Mouse (Mus musculus) liver, adult 2 months (tissue): ENCODE measurements at regions not wholly inside any gene's neighbourhood (a gene's known extent, or its start where the extent isn't known, plus 50 kb on each side); places are given as distances from the start of the nearest gene placed in this dataset.
A peak's percentile ranks its signal among the peaks of the same experiment; 100 is the strongest.

Experiments
- DNase-seq: peaks from one replicate; pipeline ENCODE4 v3.0.0-alpha.2; 2011; ENCODE audit warnings: low read depth, low spot score; ENCODE audit errors: extremely low read depth
- H3K27ac ChIP-seq: fragments of 200-500 bp; replicated peaks from 2 replicates; pipeline ENCODE4 v1.5.1; 2012; ENCODE audit warnings: low read depth, mild to moderate bottlenecking, control low read depth, inconsistent platforms, low read length; ENCODE audit not compliant: insufficient read depth
- H3K27me3 ChIP-seq: fragments of 200-500 bp; 2 replicates; pipeline ENCODE4 v1.6.1; 2012; ENCODE audit warnings: mild to moderate bottlenecking, moderate library complexity, low read length, inconsistent platforms; ENCODE audit not compliant: control insufficient read depth, insufficient read depth
- H3K36me3 ChIP-seq: fragments of 200-500 bp; 2 replicates; pipeline ENCODE4 v1.6.1; 2012; ENCODE audit warnings: low read length, inconsistent platforms; ENCODE audit not compliant: control insufficient read depth, insufficient read depth
- H3K4me1 ChIP-seq: fragments of 200-500 bp; 2 replicates; pipeline ENCODE4 v1.6.1; 2011; ENCODE audit warnings: low read length; ENCODE audit not compliant: control insufficient read depth, insufficient read depth
- H3K4me3 ChIP-seq: fragments of 200-500 bp; 2 replicates; pipeline ENCODE4 v1.5.1; 2011; ENCODE audit warnings: low read depth, mild to moderate bottlenecking, control low read depth, low read length, moderate library complexity; ENCODE audit not compliant: insufficient read depth
- H3K79me2 ChIP-seq: fragments of 200-500 bp; 2 replicates; pipeline ENCODE4 v1.6.1; 2012; ENCODE audit warnings: inconsistent platforms, mild to moderate bottlenecking, low read length, moderate library complexity; ENCODE audit not compliant: control insufficient read depth, insufficient read depth
- H3K9ac ChIP-seq: fragments of 200-500 bp; 2 replicates; pipeline ENCODE4 v1.6.1; 2012; ENCODE audit warnings: low read depth, mild to moderate bottlenecking, control low read depth, inconsistent platforms, low read length
- CTCF ChIP-seq: fragments of 200-500 bp; IDR thresholded peaks from 2 replicates; pipeline ENCODE4 v1.5.1; 2011; ENCODE audit warnings: low read depth, low read length, control low read depth
- POLR2A ChIP-seq: fragments of 200-500 bp; IDR thresholded peaks from 2 replicates; pipeline ENCODE4 v1.6.1; 2011; ENCODE audit warnings: low read length, control low read depth; ENCODE audit not compliant: insufficient read depth; ENCODE audit errors: extremely low read depth
- WGBS: fragments of 180-500 bp; shearing (Covaris S2); methylation state at CpG from one replicate; pipeline ENCODE4 v1.1.7; 2018; 5-methylcytosine and 5-hydroxymethylcytosine counted together

DNA sequence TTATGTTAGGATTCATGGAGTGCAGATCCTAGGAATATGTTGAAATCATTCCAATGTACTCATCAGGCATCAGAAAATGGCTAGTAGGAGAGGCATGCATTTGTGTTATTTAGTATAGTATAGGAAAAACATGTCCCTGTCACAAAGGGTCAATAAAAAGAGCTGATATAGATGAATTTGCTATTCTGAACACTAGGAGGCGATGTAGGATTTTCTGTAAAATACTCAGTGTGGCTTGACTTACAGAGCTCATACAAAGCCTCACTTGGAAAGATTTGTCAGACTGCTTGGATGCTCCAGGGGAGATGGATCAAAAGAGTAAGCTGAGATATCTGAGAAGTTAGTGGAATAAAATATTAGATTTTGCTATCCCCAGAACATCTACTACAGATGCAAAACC, 107.6 kb upstream of the Try4 start:
- 56% methylated on average over 1 of the region's 1 CpGs for WGBS
- Histone ChIP-seq H3K4me1 (no peaks in the 10 kb centered on the region), H3K27me3 (no peaks in the 10 kb centered on the region), H3K36me3 (no peaks in the 10 kb centered on the region), H3K9ac (no peak overlapping the region), H3K27ac (no peak overlapping the region), H3K4me3 (no peak overlapping the region), H3K79me2 (no peaks in the 10 kb centered on the region)
- DNase-seq = peak; percentile 8
- no peak for TF ChIP-seq CTCF
- no peak for TF ChIP-seq POLR2A

DNA sequence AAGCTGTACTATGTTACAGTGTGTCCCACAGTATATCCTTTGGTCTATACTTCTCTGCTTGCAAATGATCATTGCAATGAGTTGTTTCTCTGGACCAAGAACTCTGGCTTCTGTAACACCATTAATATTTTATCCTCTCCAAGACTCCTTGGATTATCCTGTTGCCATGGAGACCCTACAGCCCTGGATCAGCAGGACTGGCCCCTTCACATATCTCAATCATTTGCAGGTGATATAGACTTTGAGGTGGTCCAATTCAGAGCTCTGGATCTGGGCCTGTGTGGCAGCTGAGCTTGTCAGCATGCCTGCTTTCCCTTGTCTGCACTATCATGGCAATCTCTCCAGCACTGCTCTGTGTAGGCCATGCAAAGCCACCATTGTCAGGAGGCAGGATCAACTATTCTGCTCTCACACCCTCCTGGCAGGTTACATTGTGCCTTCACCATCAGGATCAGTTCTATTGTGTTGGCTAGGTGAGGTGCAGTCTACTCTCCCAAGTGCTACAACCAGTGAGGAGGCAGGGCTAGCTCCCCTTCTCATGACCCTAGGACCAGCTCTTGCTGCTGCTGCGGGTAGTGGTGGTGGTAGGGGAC, 110.2 kb upstream of the Try4 start:
- H3K27me3 ChIP-seq = no peaks in the 10 kb centered on the region
- no peak overlapping the region for H3K4me3 ChIP-seq
- H3K79me2 ChIP-seq = no peaks in the 10 kb centered on the region

DNA sequence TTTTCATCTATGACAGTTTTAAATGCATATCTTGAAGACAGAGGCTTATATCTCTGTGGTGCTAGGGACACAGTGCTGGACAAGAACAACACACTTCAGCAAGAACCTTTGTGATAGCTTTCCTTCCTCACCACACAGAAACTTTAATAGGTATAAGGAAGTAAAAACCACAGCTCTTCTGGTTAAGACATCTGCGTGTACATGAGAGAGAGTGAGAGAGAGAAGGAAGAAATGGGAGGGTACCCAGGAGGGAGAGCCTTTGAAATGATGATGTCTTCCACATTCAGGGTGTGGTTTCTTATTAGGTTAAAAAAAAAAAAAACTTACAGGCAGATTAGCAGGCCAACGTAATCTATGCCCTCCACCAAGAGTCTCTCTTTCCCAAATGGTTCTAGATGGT, 113.2 kb upstream of the Try4 start:
- no peaks in the 10 kb centered on the region for H3K79me2 ChIP-seq
- no peaks in the 10 kb centered on the region for H3K4me1 ChIP-seq
- H3K36me3 ChIP-seq = no peaks in the 10 kb centered on the region
- DNase-seq = no peak
- no peaks in the 10 kb centered on the region for H3K27me3 ChIP-seq
- 61% methylated on average over 2 of the region's 2 CpGs for WGBS
- H3K27ac ChIP-seq = no peak overlapping the region
- no peak overlapping the region for H3K4me3 ChIP-seq
- TF ChIP-seq CTCF = no peak
- H3K9ac ChIP-seq = no peak overlapping the region

More for the DNA sequence above, 110.2 kb upstream of the Try4 start:
- H3K27ac ChIP-seq = no peak overlapping the region
- DNase-seq = no peak
- no peaks in the 10 kb centered on the region for H3K4me1 ChIP-seq
- TF ChIP-seq POLR2A = no peak
- TF ChIP-seq CTCF = no peak
- no peaks in the 10 kb centered on the region for H3K36me3 ChIP-seq
- 64% methylated on average over 1 of the region's 1 CpGs for whole genome bisulfite sequencing
- no peak overlapping the region for H3K9ac ChIP-seq

DNA sequence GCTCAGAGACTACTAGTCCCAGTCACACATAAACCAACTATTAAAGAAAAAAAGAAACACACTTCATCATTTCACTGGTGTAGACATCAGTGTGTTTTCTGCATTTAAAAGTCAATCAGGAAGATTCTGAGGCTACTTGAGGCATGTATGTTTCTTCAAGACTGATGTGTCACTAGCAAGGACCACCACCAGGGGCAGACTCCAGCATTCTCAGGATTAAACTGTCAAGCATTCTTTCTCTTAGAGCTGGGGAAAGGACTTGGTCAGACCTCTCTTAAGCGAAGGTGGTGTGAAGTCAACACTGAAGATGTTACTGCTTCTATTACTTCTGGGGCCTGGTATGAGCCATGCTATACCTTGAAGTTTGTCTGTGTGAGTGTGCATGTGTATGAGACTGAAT, 114.1 kb upstream of the Try4 start:
- 91% methylated on average over 1 of the region's 1 CpGs for WGBS

DNA sequence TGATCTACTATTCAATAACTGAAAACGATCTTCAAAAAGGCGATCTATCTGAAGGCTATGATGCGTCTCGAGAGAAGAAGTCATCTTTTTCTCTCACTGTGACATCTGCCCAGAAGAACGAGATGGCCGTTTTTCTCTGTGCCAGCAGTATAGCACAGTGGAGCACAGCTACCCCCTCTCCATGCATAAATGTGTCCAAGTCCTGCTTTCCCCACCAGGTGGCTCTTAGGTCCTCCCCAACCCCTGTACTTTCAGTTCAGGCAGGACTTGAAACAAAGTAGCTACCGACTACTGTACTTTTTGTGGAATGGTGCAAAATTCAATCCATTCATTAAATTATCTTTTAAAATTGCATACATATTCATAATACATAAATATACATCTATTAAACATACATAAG, 123.2 kb upstream of the Try4 start:
- no peak overlapping the region for H3K9ac ChIP-seq
- H3K27ac ChIP-seq = no peak overlapping the region
- TF ChIP-seq POLR2A (no peak), CTCF (no peak)
- H3K36me3 ChIP-seq = no peaks in the 10 kb centered on the region
- no peaks in the 10 kb centered on the region for H3K4me1 ChIP-seq
- DNase-seq = no peak
- H3K27me3 ChIP-seq = no peaks in the 10 kb centered on the region
- no peak overlapping the region for H3K4me3 ChIP-seq
- WGBS = 79% methylated on average over 7 of the region's 7 CpGs
- H3K79me2 ChIP-seq = no peaks in the 10 kb centered on the region

More for the DNA sequence above, 114.1 kb upstream of the Try4 start:
- no peak for TF ChIP-seq POLR2A
- no peak for TF ChIP-seq CTCF
- no peak overlapping the region for H3K9ac ChIP-seq
- H3K27ac ChIP-seq = no peak overlapping the region
- no peaks in the 10 kb centered on the region for H3K36me3 ChIP-seq
- no peaks in the 10 kb centered on the region for H3K4me1 ChIP-seq
- DNase-seq = no peak
- no peak overlapping the region for H3K4me3 ChIP-seq
- no peaks in the 10 kb centered on the region for H3K27me3 ChIP-seq
- no peaks in the 10 kb centered on the region for H3K79me2 ChIP-seq

DNA sequence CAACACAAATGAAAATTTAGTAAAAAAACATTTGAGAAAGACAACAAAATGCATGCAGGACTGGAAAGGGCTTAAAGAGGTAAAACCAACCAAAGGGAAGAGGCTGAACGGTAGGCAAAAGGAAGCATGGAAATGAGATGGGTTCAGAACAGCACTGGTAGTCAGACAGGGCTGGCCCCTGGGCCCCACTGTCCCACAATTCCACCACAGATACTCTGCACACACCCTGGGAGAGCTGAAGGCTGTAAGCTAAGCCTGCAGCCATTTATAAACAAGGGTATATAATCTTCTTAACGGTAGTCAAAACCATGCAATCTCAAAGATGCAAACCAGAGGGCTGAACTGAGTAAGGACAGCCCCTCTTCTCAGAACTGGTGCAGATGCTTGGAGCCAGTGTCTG, 124.0 kb upstream of the Try4 start:
- no peaks in the 10 kb centered on the region for H3K79me2 ChIP-seq
- WGBS = 70% methylated on average over 2 of the region's 2 CpGs
- DNase-seq = no peak
- H3K27me3 ChIP-seq = no peaks in the 10 kb centered on the region
- no peak overlapping the region for H3K27ac ChIP-seq
- TF ChIP-seq CTCF = no peak
- TF ChIP-seq POLR2A = no peak
- no peak overlapping the region for H3K9ac ChIP-seq
- no peaks in the 10 kb centered on the region for H3K4me1 ChIP-seq
- H3K36me3 ChIP-seq = no peaks in the 10 kb centered on the region
- H3K4me3 ChIP-seq = no peak overlapping the region
